Mouse (Mus musculus): ENCODE results near the gene Mixl1.
A peak's percentile ranks its signal among the peaks of the same experiment; 100 is the strongest.

Mixl1 gene

DNA sequence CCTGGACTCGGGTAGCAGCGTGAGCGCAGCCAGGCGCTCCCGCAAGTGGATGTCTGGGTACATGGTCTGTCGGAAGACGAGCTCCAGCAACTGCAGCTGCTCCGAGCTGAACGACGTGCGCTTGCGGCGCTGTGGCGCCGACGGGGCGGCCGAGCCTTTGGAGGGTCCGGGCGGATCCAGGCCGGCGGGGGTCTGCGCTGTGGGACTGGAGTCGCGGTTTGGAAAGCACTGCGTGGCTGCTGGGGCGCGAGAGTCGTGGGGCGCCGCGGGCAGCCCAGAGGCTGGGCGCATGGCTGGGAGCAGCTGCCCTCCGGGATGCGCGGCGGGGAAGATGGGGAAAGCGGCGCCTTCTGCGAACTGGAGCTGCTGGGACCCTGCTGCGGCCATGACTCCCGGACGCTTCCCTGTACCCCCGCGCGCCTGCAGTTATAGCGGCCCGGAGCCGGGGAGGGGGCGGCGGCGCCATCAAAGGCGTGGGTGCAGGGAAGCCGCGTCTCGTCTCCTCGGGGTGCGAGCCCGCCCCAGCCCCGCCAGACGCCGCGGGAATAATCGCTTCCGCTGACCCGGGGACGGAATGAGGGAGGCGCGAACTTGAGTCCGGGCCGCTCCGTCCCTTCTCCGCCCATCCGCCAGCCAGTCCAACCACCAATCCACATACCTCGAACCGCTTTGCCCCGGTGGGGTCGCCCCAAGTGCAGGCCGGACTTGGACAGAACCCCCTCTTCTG is at the start of gene Mixl1:
Mixl1 (minus strand) TSS at position 409 of the 727 bp plus-strand sequence.
- no peak for DNase-seq (ENCODE audit: low read depth)

DNA sequence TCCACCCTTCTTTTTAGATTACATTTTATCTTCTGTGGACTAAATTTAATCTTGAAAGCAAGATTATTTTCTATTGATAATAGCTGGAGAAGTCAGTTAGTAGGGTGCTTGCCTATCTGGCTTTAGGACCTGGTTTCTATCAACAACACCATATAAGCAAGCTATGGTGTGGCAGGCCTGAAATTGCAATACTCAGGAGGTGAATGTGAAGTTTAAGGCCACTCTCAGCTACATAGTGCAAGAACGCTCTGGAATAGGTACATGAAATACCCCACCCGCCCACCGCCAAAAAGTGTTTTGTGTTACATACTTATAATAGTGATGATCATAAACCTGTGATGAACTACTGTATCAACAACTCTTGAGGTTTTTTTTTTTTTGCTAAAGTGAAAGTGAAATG is 32.4 kb upstream of the Mixl1 start:
- DNase-seq (ENCODE audit: low read depth) = no peak

DNA sequence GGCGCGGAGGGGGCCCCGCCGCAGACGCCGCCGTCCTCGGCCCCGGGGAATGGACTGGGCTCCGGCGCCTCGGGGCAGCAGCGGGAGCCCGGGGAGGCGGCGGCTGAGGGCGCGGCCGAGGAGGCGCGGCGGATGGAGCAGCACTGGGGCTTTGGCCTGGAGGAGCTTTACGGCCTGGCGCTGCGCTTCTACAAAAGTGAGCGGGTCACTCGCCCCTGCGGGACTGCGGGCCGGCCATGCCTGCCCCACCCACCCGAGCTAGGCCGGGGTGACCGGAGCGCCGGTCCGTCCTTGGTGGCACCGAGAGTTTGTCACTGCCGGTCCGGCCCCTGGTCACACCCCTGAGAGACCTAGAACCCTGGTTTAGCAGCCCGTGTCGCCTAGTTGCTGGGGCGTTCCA is 29.3 kb upstream of the Mixl1 start:
- no peak for DNase-seq (ENCODE audit: low read depth)

DNA sequence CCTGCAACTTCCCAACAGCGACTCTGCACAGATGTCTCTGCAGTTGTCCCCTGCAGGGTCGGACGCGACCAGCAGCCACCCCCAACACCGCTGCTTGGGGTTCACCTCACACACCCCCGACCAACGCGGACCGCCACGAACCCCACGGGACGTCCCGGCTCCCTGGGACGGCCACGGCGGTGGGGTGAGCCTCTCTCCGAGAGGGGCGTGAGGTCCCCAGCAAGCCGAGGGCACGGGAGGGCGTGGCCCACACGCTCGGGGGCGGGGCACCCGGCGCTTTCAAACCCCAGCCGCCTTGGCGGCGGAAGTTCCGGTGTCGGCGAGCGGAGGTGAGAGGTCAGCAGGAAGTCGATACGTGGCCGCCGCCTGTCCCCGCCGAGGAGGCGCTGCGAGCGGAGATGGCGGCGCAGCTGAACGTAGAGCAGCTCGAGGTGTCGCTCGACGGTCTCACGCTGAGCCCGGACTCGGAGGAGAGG is 28.9 kb upstream of the Mixl1 start, which contains the start of gene Acbd3:
Acbd3 (plus strand) TSS at position 340 of the 476 bp plus-strand sequence.
- DNase-seq (ENCODE audit: low read depth) = peak; percentile 53

DNA sequence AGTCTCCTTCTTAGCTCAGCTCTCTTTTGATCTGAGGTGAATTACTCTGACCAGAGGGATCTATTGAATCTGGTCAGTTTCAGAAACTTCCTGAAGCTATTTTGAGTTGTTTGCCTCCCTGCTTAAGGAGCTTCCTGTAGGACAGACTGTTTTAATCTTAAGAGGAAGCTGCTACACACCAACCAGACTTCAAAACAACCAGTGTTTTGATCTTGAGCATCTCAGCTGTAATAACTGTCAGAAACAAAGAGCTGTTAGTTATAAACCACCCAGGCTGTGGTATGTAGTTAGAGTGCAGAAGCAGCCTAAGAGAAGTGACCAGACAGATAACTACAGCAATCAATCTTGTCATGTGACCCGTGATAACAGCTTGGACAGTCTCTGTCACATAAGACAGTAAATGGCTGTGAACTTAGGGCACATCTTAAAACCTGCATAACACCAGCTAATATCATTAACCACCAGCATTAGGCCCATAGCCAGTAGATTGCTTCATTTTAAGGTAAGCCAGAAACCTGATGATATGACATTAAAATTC is 26.9 kb upstream of the Mixl1 start:
- no peak for DNase-seq (ENCODE audit: low read depth)

DNA sequence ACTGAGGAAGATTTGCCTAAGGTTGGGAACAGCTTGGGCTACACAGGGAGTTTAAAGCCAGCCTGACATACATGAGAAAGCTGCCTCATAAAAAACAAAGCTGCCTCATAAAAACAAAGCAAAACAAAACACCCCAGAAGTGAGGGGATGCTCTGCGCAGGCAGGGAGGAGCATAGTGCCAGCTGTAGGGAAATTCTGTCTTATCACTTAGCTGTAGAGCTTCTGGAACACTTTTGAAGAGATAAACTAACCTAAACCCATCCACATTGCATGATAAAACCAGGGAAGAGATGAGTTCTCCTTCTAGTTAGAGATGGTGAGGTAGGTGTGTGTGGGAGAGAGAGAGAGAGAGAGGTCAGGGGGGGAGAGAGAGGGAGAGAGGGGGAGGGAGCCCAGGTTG is 25.8 kb upstream of the Mixl1 start:
- no peak for DNase-seq (ENCODE audit: low read depth)

DNA sequence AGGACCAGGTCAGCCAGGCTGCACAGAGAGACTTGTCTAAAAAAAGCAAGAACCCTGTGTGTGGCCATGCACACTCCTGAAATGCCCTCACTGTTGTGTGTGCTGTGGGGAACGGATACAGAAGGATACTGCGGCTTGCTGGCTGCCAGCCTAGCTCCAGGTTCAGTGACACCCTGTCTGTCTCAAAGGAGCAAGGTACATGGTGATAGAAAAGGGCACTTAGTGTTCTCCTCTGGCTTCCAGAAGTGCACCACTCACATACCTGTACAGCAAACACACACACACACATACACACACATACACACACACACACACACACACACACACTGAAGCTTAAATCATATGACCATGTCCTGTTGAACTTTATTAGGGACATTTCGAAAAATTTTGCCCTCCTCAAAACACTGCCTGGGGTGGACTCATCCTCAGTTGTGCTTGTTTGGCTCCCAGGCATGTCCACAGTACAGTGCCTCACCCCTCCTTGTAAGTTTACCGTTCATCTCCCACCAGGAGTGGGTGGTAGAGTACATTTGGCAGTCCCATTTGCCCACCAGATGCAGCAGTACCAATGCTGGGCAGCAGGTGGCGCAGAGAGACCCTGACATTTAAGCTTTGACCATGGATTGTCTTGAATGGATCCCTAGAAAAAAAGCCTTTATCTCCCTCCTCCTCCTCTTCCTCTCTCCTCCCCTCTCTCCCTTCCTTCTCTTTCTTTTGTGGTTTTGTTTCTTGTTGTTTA is 23.3 kb upstream of the Mixl1 start:
- DNase-seq (ENCODE audit: low read depth) = peak; percentile 58

DNA sequence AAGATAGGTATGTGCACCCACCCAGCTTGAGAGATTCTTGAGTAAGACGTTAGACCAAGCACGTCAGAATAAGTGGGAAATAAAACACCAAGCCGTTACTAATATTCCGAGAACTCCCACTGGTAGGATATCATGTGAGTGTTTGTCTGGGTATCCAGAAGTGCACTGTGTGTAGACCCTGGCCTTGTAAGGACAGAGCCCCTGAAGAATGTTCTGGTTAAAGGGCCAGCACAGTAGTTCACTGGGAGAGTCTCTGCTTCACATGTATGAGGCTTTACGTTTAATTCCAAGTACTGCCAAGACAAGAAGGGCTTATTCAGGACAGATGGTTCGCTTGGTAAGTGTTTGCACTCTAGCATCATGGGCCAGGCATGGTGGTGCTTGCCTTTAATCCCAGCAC is 22.6 kb upstream of the Mixl1 start:
- no peak for DNase-seq (ENCODE audit: low read depth)

DNA sequence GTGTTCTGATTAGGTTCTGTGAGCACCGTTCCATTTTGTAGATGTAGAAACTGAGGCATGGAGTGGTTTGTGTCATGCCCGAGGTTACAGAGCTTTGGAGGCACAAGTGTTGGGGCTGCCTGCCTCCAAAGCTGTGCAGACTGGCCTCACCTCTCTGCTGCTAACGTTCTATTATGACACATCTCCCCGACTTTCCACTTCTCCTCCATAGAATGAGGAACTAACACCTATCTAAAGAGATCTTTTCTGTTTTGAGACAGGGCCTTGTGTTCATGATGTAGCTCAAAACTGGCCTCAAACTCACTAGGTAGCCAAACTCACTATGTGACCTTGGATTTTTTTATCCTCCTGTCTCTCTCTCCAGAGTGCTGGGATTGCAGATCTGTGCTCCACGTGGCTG is 21.9 kb upstream of the Mixl1 start:
- DNase-seq (ENCODE audit: low read depth) = no peak

DNA sequence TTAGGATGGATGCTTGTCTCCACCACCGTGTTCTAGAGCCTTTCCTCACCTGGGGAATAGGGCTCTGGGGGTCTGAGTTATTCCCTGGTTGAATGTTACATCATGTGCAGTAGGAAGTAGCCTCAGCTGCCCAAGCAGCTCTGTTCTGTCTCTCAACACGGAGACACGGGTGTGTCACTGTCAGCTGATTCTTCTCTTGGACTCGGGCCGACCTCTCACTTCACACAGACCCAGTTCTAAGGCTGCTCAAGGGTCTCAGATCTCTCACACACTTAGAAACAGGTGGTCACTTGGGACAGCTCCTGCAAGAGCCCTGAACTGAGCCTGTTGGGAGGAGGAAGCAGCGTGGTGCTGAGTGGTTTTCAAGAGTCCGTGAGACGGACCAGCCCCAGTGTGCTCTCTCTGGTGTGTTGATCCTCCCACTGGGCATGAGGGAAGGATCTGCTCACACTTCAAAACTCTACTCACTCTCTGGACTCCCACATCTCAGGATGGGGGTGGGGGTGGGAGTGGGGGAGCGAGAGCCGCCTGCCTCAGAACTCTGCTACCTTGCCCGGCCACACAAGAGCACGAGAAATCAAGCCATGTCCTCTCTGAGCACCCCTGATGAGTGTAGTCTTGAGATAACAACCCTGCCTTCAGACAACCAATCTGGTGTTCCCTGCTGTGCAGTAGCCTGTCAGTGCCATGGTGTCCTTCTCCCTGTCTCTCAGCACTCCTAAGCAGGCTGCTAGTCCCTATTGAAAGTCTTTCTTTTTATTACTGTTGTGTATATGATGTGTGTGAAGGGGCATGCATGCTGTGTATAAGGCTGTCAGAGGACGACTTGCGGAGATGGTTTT is 12.3 kb upstream of the Mixl1 start:
- DNase-seq (ENCODE audit: low read depth) = no peak

DNA sequence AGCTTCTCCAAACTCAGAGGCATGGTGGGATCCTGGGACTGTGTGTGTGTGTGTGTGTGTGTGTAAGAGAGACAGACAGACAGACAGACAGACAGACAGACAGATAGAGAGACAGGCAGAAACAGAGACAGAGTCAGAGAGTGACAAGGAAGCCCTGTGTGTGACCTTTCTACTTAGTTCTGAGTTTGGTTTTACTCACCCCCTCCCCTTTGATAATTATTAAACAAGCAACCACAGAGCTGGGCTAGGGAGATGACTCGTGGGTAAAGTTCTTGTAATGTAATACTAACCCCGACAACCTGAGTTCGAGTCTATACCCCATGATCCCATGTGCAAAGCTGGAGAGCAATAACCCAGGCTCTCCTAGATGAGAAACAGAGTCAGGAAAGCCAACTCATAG is 11.0 kb upstream of the Mixl1 start:
- no peak for DNase-seq (ENCODE audit: low read depth)

DNA sequence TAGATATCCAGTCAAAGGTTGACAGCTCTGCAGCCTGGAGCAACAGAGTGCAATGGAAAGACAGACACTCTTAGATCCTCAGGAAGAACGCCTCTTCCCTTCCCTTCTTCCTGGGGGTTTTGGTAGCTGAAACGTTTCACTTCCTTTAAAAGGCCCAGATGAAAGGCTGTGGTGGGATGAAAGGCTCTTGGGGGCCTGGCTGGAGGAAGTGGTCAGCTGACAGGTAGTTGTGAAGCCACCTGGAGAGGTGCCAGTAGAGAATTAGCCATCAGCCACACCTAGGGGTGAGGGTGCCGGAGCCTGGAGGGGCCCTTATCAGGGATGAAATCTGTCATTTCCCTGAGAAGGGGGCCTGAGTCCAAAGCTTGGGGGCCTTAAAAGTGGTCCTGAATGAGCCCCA is 10.5 kb upstream of the Mixl1 start:
- no peak for DNase-seq (ENCODE audit: low read depth)

DNA sequence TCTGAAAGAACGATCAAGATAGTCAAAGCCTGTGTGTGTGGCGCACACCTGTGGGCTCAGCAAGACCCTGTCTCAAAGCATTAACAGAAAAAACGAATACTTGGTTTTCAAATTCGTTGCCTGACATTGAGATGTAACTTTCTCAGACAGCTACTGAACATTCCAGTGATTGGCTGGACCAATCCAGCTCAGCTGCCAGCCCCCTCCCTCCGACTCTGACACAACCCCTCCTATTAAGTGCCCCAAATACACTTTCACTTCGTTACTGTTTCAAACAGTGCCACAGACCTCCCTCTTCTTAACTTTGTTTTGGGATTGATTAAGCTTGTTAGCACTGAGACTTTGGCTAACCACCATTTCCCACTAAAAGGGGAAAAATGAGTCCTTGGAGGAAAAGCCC is 6.6 kb upstream of the Mixl1 start:
- no peak for DNase-seq (ENCODE audit: low read depth)

DNA sequence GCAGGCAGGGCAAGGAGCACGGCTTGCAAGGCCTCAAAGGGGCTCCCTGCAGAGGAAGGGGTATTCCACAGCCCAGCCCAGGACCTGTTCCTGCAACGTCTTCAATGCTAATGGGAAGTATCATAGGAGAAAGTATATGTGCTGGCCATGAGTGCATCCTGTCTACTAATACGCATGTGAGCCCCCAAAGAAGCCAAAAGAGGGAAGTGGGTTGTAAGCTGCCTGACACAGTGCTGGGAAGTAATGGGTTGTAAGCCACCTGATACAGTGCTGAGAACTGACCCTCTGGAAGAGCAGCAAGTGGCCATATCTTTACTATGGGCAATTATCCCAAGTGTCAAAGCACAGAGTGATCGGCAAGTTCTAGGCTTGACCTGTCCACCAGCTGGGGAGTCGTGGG is 1.2 kb upstream of the Mixl1 start:
- no peak for DNase-seq (ENCODE audit: low read depth)

DNA sequence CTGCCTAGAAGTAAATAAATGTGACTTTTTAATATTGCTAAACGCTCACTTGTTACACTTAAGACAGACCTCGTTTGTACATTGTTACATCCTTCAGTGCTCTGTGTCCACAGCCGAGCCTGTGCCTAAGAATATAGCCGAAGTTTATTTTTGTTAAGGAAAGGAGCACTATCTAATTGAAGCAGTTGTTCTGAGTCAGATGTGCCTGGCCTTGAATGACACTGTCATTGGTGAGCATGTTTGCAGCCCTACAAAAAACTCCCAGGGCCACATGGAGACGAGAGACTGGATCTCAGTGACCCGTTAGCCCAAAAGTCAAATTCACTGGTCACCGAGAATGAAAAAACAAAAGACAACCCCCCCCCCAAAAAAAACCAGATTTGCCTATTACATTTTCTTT is 5.5 kb downstream of the Mixl1 start:
- no peak for DNase-seq (ENCODE audit: low read depth)
